Mouse (Mus musculus) adrenal gland, postnatal 10 days (tissue): ENCODE data around the gene Mex3d. TPM values are rescaled to one million over a fixed set of nuclear protein-coding genes. Genes with fewer than 3 reads are reported as not detected.

ENCODE experiments used
- DNase-seq: peaks from one replicate; pipeline ENCODE4 v3.0.0; 2021; ENCODE audit warnings: mixed read lengths
- total RNA-seq, 2 experiments: library from RNA; stranded (reverse); gene quantifications; 2 replicates each; pipeline ENCODE4 v1.2.3; 2021

Mex3d gene
- total RNA-seq, 2 experiments from 2014 or later: 19.6 to 21.8 TPM

DNA sequence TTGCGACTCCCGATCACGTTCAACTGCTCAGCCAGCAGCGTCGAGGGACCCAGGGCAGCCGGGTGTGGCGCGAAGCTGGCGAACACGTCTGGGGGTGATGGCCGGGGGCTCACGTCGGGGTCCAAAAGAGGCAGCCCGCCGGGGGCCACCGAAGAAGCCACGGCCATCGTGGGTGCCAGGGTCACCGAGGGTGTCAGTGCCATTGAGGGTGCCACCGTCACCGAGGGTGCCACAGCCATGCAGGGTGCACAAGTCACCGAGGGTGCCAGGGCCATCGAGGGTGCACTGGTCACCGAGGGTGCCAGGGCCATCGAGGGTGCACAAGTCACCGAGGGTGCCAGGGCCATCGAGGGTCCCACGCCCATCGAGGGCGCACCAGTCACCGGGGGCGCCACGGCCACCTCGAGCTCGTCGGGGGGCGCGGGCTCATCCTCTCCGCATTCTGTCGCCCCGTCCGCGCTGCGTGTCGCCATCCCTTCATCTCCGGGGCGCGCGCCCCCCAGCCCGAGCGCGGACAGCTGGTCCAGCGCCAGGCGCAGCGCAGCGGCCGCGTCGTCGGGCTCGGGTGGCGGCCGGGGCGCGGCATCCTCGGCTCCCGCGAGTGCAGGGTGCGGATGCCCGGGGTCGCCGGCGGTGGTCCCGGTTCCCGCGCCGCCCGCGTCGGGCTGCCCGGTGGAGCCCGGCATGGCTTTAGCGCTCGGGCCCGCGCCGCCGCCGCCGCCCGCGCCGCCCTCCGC, 556 bp downstream of the Mex3d start:
- no peak for DNase-seq

DNA sequence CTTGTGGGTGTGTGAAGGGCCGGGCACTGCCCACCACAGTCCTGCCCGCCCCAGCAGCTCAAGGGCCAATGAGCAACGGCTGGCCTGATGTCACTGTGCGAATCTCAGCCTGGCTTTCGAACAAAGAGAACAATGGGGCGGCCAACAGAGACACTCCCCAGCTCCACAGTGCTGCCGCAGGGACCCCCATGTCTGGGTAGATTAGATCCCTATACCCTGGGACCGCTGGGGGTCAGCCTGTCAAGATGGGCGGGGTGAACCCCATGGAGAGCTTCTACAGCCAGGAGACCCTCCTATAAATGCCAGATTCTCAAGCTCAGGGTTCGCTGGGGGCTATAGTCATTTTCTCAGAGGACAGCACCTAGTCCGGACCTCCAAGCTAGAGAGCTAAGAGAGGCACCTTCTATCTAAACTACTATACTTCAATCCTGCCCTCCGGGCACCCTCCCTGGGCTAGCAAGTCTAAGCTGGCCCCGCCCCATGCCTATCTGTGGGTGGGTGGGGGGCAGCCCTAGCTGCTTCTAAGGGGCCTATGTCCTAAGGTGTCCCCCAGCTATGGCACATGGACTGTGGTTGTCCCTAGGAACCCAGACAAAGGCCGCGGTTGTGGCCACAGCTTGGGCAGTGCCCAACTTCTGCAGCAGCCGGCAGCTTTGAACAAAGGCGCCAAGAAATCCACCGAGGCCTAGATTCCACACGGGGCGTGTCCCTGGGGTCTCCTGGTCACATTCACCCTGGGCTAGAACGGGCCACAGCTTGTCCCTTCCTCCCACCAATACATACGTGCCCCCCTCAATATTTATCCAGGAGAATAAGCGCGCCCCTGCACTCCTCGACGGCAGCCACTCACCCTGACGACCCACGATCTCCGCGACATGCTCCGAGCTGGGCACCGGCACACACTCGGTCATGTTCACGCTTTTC, 1.4 kb downstream of the Mex3d start:
- DNase-seq: peak; percentile 67

DNA sequence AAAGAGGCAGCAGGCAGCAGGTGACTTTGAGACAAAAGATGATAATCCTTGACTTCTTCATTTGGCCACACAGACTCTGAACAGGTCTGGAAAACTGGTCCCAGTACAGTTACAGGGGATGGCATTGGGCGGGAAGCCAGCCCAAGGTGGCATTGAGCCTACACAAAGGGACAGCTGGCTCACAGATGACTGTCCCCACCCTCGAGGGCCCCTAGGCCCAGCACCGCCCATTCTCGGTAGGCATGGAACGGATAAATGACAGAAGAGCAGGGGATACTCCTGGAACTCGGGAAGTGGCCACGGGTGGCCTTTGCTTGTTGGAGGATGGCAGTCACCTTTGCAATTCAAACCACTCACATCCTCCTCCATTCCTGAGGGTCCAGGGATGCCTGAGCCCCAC, 2.1 kb downstream of the Mex3d start:
- DNase-seq: peak; percentile 63

DNA sequence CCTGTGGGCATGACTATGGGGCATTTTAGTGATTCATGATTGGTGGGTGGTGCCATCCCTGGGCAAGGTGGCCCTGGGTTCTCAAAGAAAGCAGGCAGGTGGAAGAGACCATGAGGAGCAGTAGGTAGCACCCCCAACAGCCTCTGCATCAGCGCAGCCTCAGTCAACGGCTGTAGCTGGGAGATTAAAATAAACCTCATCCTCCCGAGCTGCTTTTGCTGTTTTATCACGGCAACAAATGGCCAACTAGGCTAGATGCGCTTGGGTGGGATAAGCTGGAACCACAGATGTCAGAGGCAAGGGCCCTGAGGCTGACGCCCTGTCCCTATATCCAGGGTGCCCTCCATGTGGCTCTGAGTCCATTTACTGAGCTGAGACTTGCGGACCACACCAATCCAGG, 2.8 kb downstream of the Mex3d start:
- no peak for DNase-seq

DNA sequence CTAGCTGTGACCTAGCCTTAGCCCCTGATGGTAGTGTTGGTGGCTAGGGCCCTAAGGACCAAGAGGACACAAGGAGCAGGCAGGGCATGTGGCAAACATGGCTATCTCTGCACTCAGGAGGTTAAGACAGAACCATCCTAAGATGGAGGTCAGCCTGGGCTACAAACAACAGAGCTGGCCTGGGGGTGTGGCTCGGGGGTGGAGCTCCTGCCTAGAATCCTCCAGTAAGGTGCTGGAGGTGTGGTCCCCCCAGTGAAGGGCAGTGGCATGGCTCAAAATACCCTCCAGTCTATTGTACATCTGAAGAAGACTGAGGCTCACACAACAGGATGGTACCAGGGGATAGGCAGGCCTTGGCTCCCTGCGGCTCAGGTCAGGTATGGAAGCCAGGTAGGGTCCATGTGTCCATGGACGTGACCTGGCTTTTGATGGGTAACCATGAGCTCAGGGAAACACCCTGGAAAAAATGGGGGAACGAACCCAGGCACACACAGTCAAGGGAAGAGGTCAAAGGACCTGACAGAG, 3.3 kb downstream of the Mex3d start:
- no peak for DNase-seq

DNA sequence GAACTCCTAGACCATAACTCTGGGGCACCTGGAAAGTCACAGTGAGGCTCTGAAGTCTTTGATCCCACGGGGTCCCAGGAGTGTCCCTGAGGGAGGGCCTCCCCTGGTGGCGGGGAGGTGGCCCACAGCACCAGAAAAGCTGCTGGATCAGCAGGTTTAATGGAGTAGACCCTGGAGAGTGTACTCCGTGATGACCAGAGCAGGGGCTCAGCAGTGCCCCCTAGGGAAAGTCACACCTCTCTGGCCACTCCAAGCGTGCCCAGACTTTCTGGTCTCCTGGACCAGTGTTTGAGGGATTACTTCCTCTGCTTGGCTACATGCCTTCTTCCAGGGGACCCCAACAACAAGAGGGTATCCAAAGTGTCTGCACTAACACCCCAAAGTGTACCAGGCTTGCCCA, 4.0 kb downstream of the Mex3d start:
- peak; percentile 39 for DNase-seq

DNA sequence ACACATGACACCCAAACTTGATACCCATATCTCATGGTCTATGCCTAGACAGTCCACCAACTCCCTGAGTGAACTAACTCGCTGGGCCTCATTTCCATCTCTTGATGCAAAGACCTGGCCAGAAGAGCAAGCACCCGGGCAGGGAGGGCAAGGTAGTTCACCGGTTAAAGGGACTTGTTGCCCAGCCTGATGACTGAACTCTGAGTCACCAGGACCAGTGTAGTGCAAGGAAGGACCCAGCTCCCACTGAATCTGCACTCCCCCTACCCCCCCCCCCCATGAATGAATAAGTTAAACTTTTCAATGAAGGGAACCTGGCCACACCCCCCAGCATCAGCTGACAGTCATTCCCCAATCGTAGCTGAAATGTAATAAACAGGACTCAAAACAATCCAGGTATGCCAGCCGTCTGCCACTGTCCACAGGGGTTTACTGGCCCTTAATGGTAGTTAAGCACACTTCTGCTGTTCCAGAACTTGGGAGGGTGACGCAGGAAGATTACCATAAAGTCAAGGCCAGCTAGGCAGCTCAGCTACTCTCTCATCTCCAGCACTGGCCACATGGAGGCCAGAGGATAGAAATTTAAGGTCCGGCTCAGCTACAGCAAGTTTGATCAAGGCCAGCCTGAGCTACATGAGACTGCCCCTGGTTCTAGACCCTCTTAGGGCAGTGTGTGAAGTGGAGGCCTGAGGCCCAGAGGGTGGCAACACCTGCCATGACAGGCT, 4.7 kb downstream of the Mex3d start:
- DNase-seq: peak; percentile 47

DNA sequence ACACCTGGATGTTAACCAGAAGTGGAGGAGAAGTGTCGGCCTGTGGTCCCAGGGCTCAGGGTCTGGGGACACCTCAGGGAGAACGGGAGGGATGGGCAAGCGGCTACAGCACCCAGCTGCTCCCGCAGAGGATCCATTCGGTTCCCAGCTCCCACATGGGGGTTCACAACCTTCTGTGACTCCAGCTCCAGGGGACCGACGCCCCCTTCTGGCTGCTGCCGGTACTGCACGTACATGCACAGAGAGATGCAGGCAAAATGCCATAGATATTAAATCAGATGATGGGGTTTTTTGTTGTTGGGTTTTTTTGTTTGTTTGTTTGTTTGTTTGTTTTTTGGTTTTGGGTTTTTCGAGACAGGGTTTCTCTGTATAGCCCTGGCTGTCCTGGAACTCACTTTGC, 9.7 kb downstream of the Mex3d start:
- DNase-seq: peak; percentile 58

DNA sequence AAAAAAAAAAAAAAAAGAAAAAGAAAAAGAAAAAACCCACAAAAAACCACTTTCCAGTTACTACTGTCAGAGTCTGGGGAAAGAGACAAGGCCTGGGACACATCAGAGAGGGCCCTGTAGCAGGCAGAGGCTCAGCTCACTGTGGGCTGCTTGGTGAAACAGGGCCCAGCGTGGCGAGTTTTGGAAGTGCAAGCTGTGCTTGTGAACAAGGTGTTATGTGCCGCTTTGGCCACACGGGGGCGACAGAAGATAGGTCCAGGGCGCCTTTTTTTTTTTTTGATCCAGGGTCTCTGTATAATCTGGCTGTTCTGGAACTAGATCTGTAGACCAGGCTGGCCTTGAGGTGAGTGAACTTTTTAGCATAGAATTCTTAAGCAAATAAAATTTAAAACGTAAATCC, 11.3 kb downstream of the Mex3d start:
- peak; percentile 94 for DNase-seq

DNA sequence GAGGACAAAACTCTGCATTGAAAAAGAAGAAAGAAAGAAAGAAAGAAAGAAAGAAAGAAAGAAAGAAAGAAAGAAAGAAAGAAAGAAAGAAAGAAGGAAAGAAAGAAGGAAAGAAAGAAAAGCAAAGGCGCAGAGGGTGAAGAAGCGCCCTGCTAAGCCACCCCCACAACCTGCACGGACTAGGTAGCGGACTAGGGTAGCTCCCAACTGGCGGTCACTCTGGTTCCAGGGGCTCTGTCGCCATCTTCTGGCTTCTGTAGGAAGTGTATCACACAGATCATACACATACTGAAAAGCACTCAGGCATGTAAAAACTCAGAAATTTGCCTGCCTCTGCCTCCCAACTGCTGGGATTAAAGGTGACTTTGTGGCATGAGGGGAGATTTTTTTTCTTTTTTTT, 13.4 kb downstream of the Mex3d start:
- DNase-seq: peak; percentile 87

DNA sequence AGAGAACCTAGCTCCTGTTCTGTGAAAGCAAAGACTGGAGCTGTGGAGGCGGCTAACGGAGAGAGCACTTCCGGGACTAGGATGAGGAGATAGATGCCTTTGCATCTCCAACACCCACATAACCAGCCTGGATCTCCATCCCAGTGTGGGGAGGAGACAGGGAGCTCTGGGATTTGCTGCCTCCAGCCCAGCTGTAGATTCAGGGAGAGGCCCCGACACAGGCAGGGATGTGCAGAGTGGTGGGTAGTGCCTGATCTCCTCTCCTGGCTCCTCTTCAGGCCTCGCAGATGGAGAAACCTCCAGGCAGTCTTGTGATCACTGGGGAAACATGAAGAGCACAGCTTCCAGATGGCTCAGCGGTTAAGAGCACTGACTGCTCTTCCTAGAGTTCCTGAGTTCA, 14.8 kb downstream of the Mex3d start:
- DNase-seq: no peak

DNA sequence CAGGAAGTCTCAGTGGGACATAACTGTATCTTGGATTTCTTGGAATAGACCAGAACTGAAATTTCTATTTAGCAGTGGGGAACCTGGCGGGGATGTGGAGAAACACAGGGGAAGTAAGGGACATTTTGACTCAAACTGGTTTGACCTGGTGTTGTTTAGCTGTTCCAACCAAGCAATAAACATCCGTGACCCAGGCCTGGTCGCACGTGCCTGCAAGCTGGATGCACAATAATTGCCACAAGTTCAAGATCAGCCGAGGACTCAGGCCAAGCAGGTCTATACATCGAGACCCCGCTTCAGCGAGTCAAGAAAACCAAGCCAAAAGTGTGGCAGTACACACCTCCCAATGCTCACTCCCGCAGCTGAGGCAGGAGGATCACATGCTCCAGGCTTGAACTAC, 15.5 kb downstream of the Mex3d start:
- no peak for DNase-seq

DNA sequence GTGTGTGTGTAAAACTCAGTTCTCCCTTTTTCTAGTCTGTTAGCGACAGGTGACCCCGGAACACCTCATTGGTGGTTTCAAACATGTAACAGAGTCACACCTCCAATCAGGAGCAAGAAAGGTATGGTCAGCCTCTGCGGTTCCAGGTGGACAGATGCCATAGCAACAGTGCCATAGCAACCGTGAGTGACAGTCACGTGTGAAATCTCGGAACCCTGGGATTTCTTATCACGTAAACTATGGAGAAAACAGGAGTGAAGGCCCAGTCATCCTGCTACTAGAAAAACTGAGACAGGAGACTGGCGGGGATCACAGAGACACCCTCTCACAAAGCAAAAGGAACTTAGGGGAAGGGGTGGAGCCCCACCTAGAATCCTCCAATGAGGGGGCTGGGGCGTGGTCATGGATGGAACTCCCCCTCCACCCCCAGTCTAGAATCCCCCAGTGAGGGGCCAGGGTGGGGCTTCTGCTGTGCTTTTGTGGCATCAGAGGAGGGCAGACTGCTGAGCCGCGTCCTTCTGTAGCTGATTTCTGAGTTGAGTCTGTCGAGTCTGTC, 16.0 kb downstream of the Mex3d start:
- DNase-seq: peak; percentile 58

DNA sequence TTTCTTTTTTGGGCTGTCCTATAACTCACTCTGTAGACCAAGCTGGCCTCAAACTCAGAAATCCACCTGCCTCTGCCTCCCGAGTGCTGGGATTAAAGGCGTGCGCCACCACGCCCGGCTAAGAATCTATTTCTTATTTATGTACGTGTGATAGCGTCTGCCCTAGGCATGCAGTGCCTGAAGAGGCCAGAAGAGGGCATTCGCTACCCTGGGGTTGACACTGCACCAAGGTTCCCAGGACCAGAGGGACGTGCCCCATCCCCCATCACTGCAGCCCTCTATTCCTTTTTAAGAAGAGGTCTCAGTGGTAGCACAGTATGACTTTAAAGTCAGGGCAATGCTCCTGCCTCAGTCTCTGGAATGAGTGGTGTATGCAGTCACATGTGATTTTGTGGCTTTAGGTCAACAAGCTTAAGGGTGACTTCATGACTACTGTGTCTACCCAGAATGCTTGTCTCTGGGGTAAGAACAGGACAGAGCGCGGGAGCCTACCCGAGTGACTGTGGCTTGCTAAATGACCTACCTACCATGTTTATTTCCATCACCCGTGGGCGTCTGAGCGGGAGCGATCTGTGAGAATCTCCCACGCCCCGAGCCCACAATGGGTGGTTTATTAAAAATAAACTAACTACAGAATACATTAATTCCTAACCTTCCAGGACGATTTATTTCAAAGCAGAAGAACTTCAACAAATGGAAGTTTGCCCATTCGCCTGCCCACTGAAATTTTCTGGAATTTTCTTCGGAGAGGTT, 17.3 kb downstream of the Mex3d start:
- no peak for DNase-seq

DNA sequence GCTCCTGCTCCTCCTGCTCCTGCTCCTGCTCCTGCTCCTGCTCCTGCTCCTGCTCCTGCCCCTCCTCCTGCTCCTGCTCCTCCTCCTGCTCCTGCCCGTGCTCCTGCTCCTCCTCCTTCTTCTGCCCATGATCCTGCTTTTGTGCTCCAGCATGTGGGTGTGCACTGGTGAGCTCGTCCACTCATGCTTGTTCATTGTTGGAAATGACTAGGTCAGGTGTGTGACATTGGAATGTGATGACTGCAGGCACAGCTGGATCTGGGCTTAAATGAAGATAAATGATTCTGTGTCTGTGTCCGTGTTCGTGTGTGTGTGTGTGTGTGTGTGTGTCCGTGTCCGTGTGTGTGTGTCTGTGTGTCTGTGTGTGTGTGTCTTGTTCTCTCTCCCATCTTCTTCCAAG, 19.1 kb downstream of the Mex3d start:
- no peak for DNase-seq

DNA sequence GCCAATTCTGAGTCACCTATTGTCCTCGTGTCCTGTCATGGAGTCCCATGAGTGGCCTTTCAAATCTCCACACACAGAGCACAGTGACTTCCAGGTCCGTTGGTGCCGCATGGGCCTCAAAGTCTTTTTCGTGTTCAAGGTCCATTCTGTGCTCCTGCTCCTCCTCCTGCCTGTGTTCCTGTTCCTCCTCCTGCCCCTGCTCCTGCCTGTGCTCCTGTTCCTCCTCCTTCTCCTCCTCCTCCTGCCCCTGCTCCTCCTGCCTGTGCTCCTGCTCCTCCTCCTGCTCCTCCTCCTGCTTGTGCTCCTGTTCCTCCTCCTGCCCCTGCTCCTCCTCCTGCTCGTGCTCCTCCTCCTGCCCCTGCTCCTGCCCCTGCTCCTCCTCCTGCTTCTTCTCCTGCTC, 19.5 kb downstream of the Mex3d start:
- no peak for DNase-seq

DNA sequence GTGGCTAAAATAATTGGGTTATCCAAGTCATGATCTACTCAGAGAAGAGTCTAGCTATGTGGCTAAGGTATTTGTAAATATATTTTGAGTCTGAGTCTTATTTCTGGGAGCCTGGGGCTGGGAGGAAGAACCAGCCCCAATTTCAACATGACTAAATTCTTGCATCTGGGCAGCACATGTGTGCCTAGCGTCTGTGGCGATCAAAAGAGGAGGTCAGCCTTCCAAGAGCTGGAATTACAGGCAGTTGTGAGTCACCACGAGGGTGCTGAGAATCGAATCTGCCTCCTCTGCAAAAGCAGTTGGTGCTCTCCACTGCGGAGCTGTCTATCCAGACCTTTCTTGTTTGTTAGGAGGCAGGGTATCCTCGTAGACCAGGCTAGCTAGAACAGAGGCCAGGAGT, 21.7 kb downstream of the Mex3d start:
- no peak for DNase-seq

DNA sequence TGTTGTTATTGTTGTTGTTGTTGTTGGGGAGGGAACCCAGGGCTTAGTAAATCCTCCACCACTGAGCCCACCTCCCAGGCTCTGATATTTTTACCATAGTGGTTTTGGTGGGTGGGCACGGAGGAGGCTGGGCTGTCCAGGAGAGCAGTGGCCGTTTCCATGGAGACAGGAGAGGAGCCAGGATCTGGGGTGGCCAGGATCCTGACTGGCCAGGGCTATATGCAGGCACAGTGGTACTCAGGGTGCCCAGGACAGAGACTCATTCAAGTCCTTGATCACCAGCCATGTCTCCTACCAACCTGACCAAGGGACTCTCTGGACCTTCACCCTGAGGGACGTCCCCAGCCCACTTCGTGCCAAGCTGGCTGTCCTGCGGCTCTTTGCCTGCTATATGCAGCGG, 23.7 kb downstream of the Mex3d start:
- DNase-seq: no peak

DNA sequence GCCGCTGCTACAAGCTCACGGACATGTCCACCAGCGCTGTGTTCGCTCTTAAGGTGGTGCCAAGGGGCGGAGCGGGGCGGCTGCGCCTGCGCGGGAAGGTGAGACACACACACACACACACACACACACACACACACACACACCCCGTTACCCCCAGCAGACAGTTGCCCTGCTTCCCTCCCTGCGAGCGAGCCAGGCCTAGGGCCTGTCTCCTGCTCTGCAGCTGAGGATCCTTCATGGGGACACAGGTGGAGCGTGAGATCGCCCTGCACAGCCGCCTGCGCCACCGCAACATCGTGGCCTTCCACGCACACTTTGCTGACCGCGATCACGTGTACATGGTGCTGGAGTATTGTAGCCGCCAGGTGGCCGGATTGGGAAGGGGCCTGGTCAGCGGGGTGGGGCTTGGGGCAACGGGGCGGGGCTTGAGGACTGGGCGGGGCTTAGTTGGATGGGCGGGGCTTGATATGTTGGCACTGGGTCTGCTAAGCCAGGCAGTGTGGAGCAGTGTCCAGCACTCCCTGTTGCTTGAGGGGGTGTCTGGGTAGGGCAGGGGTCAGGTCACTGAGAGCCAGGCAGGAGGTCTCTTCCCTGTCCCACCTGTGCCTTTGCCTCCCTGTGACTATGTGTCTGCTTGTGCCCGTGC, 29.3 kb downstream of the Mex3d start:
- peak; percentile 61 for DNase-seq

DNA sequence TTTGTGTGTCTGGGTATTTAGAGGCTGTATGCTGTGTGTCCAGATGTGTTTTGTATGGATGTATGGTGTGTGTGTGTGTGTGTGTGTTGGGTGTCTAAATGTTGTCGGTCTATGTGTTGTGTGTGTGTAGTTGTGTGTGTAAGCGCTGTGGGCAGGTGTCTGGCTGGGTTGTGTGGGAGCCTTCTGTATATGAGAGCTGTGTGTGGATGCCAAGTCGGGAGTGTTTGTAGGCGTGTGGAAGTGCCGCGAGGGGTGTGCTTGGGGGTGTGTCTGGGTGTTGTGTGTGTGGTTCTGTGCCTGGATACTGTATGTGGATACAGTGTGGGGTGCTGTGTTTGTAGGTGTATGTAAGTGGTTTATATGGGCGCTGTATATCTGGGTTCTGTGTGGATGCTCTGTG, 30.1 kb downstream of the Mex3d start:
- no peak for DNase-seq

DNA sequence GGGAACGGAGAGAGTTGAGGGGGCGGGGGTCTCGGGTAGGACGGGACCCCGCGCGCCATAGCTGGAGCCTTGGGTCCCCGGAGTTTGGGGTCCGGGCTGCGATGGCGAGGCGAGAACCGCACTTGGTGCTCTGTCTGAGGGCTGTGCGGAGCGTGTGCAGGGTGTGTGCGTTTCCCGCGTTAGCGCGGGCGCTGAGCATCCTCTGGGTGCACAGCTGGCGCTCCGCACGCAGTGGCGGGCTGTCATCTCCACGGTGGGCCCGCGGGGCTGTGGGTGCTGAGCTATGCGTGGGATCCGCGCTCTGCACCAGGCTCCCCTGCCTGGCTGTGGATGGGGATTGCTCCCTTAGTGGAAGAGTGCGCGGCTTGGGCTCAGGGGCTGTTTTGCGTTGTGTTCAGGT, 30.7 kb downstream of the Mex3d start:
- no peak for DNase-seq
